Mouse (Mus musculus) midbrain, embryonic 10.5 days (tissue): ENCODE measurements around the gene Pigl. TPM values are rescaled to one million over a fixed set of nuclear protein-coding genes. Genes with fewer than 3 reads are reported as not detected.
A peak's percentile ranks its signal among the peaks of the same experiment; 100 is the strongest.

ENCODE experiments used
- DNase-seq: peaks from one replicate; pipeline ENCODE4 v3.0.0-alpha.2; 2017; ENCODE audit warnings: low spot score
- H3K27ac ChIP-seq: fragments of 300-500 bp; sonication (generic); replicated peaks from 2 replicates; pipeline ENCODE4 v1.5.1; 2016; ENCODE audit warnings: mild to moderate bottlenecking
- H3K27me3 ChIP-seq: fragments of 300-500 bp; sonication (generic); 2 replicates; pipeline ENCODE4 v1.6.1; 2016; ENCODE audit warnings: low read depth, mild to moderate bottlenecking; ENCODE audit not compliant: poor library complexity, severe bottlenecking
- H3K36me3 ChIP-seq: fragments of 300-500 bp; sonication (generic); 2 replicates; pipeline ENCODE4 v1.6.1; 2016; ENCODE audit warnings: mild to moderate bottlenecking, moderate library complexity
- H3K4me1 ChIP-seq: fragments of 300-500 bp; sonication (generic); 2 replicates; pipeline ENCODE4 v1.6.1; 2016
- H3K4me3 ChIP-seq: fragments of 300-500 bp; sonication (generic); 2 replicates; pipeline ENCODE4 v1.5.1; 2016; ENCODE audit warnings: mild to moderate bottlenecking, moderate library complexity
- H3K9me3 ChIP-seq: fragments of 300-500 bp; sonication (generic); replicated peaks from 2 replicates; pipeline ENCODE4 v1.6.1; 2016; ENCODE audit warnings: mild to moderate bottlenecking
- WGBS: fragments of 180-500 bp; shearing (Covaris S2); methylation state at CpG from one replicate; pipeline ENCODE4 v1.1.7; 2016; 5-methylcytosine and 5-hydroxymethylcytosine counted together
- polyA plus RNA-seq: library from polyadenylated mRNA; unstranded; fragments of >200 nt; fragmentation: Nextera tagmentation; extraction: Ambion mirVana; gene quantifications from 2 replicates; pipeline ENCODE4 v1.2.1, GENCODE M21; 2016

Pigl gene
- polyA plus RNA-seq, 1 experiment from 2014 or later: 16.4 TPM

GRCm38 (mm10) chr11:62555896-62556412 lies 97.7 kb downstream of the Pigl start:
- Histone ChIP-seq H3K9me3 (no peaks in the 10 kb centered on the region), H3K4me1 (peaks cover 27% of the 10 kb centered on the region), H3K36me3 (peaks cover 35% of the 10 kb centered on the region), H3K4me3 (no peak overlapping the region), H3K27me3 (0 out of 2 replicates have a peak, but pooled peaks cover 14% of the 10 kb centered on the region), H3K27ac (no peak overlapping the region)
- DNase-seq: no peak

- DNase-seq: no peak
- Histone ChIP-seq H3K9me3 (no peaks in the 10 kb centered on the region), H3K36me3 (peaks cover 35% of the 10 kb centered on the region), H3K4me3 (no peak overlapping the region), H3K4me1 (peaks cover 27% of the 10 kb centered on the region), H3K27me3 (0 out of 2 replicates have a peak, but pooled peaks cover 23% of the 10 kb centered on the region), H3K27ac (no peak overlapping the region)
- 74% methylated on average over 5 of the region's 5 CpGs for WGBS
Measured at GRCm38 (mm10) chr11:62557205-62557604, 98.9 kb downstream of the Pigl start.

- Histone ChIP-seq H3K9me3 (no peaks in the 10 kb centered on the region), H3K4me3 (no peak overlapping the region), H3K36me3 (peaks cover 30% of the 10 kb centered on the region), H3K4me1 (peaks cover 25% of the 10 kb centered on the region), H3K27ac (no peak overlapping the region), H3K27me3 (0 out of 2 replicates have a peak, but pooled peaks cover 23% of the 10 kb centered on the region)
- DNase-seq: no peak
- WGBS: 77% methylated on average over 2 of the region's 2 CpGs
Measured at GRCm38 (mm10) chr11:62558152-62558551, 99.9 kb downstream of the Pigl start.

GRCm38 (mm10) chr11:62558961-62559646 lies 100.8 kb downstream of the Pigl start:
- H3K9me3 ChIP-seq: no peaks in the 10 kb centered on the region
- peaks cover 20% of the 10 kb centered on the region for H3K36me3 ChIP-seq
- 74% methylated on average over 6 of the region's 6 CpGs for WGBS
- DNase-seq: no peak
- no peak overlapping the region for H3K4me3 ChIP-seq
- no peak overlapping the region for H3K27ac ChIP-seq
- peaks cover 16% of the 10 kb centered on the region for H3K4me1 ChIP-seq
- H3K27me3 ChIP-seq: 0 out of 2 replicates have a peak, but pooled peaks cover 23% of the 10 kb centered on the region

DNA sequence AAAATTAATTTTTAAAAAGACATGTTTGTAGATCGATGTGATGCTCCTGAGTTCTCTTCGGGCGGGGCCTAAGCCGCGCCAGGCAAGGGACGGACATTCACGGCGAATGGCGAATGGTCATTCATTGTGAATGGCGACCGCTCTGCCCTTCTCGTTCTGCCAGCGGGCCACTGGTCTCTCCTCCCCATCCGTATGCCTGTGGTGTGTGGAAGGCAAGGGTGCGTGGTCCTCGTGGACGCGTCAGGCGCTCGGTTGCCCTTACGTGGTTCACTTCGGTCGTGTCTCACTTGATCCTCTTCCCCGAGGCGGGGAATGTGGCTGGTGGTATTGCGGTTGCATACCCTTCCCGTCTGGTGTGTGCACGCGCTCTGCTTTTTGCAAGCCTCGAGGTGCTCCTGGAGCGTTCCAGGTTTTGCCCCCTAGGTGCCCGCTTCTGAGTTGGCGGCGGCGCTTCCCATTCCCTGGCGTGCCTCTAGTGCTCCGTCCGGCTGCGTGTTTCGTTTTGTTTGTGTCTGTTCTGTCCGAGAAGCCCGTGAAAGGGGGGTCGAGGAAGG lies 102.3 kb downstream of the Pigl start:
- Histone ChIP-seq H3K36me3 (peaks cover 6% of the 10 kb centered on the region), H3K27ac (no peak overlapping the region), H3K9me3 (no peaks in the 10 kb centered on the region), H3K4me3 (peak overlapping the region; percentile 48), H3K4me1 (peaks cover 5% of the 10 kb centered on the region; the same call in 1 of the 2 replicates), H3K27me3 (0 out of 2 replicates have a peak, but pooled peaks cover 23% of the 10 kb centered on the region)
- 37% methylated on average over 43 of the region's 43 CpGs for WGBS
- DNase-seq: no peak

DNA sequence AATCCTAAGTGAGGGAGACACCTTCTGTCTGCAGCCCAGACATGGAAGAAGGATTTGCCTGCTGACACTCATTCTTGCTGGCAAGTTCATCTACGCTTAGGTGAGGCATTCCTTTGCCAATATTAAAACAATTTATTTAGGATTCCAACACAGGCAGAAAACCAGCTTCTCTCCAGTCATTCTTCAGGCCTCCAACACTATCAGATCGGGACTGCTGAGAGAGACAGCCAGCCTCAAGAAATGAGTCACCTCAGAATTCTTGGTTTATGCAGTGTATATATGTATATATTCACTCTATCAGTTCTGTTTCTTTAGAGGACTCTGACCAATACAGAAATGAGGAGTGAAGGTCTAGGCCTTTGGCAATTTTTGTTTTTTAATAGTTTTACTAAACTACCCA lies 105.3 kb downstream of the Pigl start:
- Histone ChIP-seq H3K27me3 (0 out of 2 replicates have a peak, but pooled peaks cover 23% of the 10 kb centered on the region), H3K36me3 (no peaks in the 10 kb centered on the region), H3K4me1 (peaks cover 5% of the 10 kb centered on the region; the same call in 1 of the 2 replicates), H3K9me3 (no peaks in the 10 kb centered on the region), H3K27ac (no peak overlapping the region), H3K4me3 (no peak overlapping the region)
- 91% methylated on average over 2 of the region's 2 CpGs for WGBS
- no peak for DNase-seq

Other genes starting within 250 kb of the Pigl start
- gene Adora2b, start 209.5 kb upstream of the Pigl start, polyA plus RNA-seq: 3.9 and 4.5 TPM in 2 replicates
- 15.6 and 16.8 TPM in 2 replicates for gene Zswim7, start 177.1 kb upstream of the Pigl start, polyA plus RNA-seq
- gene Ttc19, start 177.0 kb upstream of the Pigl start, polyA plus RNA-seq: 15.7 and 17.6 TPM in 2 replicates
- 120 and 139 TPM in 2 replicates for gene Ncor1, start 81 bp downstream of the Pigl start, polyA plus RNA-seq
- 41.7 and 53.7 TPM in 2 replicates for gene Cenpv, start 80.8 kb downstream of the Pigl start, polyA plus RNA-seq
- gene Ubb, start 92.7 kb downstream of the Pigl start, polyA plus RNA-seq: 3,322 and 3,606 TPM in 2 replicates
- 3.5 and 6.4 TPM in 2 replicates for gene Trpv2, start 116.0 kb downstream of the Pigl start, polyA plus RNA-seq
- 10.6 and 10.8 TPM in 2 replicates for gene Lrrc75a, start 190.1 kb downstream of the Pigl start, polyA plus RNA-seq
- 38.7 and 40.9 TPM in 2 replicates for gene Mmgt2, start 190.2 kb downstream of the Pigl start, polyA plus RNA-seq